Mouse (Mus musculus) C2C12 (cell line): ENCODE data around the gene Fntb.

Experiments
- CEBPB ChIP-seq: IDR thresholded peaks from one replicate; pipeline ENCODE4 v1.6.1; 2011; ENCODE audit warnings: low read depth, mild to moderate bottlenecking, control low read depth, moderate library complexity
- CTCF ChIP-seq: IDR thresholded peaks from one replicate; pipeline ENCODE4 v1.5.1; 2011; ENCODE audit not compliant: control insufficient read depth, insufficient read depth, insufficient read length
- MAX ChIP-seq: IDR thresholded peaks from one replicate; pipeline ENCODE4 v1.6.1; 2011; ENCODE audit warnings: mild to moderate bottlenecking, control low read depth
- MYOD1 ChIP-seq: IDR thresholded peaks from one replicate; pipeline ENCODE4 v1.6.1; 2011; ENCODE audit warnings: low read depth; ENCODE audit not compliant: control insufficient read depth, insufficient read length
- USF1 ChIP-seq: IDR thresholded peaks from one replicate; pipeline ENCODE4 v1.6.1; 2011; ENCODE audit warnings: low read depth, mild to moderate bottlenecking, control low read depth, moderate library complexity

DNA sequence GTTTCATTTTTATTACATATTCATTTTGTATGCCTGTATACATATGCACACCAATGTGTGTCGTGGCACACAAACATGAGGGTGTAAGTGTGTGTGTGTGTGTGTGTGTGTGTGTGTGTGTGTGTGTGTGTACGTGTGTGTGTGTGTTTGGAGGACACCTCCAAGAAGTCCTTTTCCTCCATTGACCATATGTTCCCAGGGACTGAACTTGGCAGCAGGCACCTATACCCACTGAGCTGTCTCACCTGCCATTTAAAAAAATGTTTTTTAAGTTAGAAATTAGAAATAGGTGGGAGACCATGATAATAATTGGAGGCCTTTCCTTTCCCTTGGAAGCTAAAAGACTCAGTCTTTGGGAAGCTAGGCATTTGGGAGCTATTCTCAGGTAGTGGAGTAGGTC, 48.7 kb downstream of the Fntb start:
- TF ChIP-seq CEBPB, result no peak
- TF ChIP-seq CTCF, result no peak
- no peak for TF ChIP-seq USF1
- TF ChIP-seq MAX, result no peak
- TF ChIP-seq MYOD1, result no peak
